Mouse (Mus musculus) brain, embryonic 14.5 days (tissue): ENCODE data around the gene Cdc42ep3.
A peak's percentile ranks its signal among the peaks of the same experiment; 100 is the strongest.

Experiments
- CTCF ChIP-seq: fragments of 200-500 bp; IDR thresholded peaks from 2 replicates; pipeline ENCODE4 v1.5.1; 2012; ENCODE audit warnings: inconsistent platforms, mild to moderate bottlenecking, moderate library complexity, borderline replicate concordance; ENCODE audit not compliant: insufficient read depth, insufficient read length; ENCODE audit errors: extremely low read depth
- POLR2A ChIP-seq: fragments of 200-500 bp; IDR thresholded peaks from 2 replicates; pipeline ENCODE4 v1.6.1; 2012; ENCODE audit warnings: mild to moderate bottlenecking, inconsistent platforms, borderline replicate concordance; ENCODE audit not compliant: poor library complexity, insufficient read depth, insufficient read length, severe bottlenecking; ENCODE audit errors: extremely low read depth

GRCm38 (mm10) chr17:79354444-79355270 is at the start of gene Cdc42ep3:
- TF ChIP-seq POLR2A (peak; percentile 35; the same call in 1 of the 2 replicates), CTCF (no peak)
